Mouse (Mus musculus) embryo, embryonic 11.5 days (tissue): ENCODE measurements around the gene Kcnk3.

Experiments used
- DNase-seq: peaks from one replicate; pipeline ENCODE4 v3.0.0-alpha.2; 2012; ENCODE audit warnings: low read depth, low spot score

Gene Kcnk3

GRCm38 (mm10) chr5:30670091-30670490, 82.1 kb downstream of the Kcnk3 start:
- no peak for DNase-seq

- no peak for DNase-seq
Observed at GRCm38 (mm10) chr5:30674001-30674400, 86.0 kb downstream of the Kcnk3 start.
